Mouse (Mus musculus): Measurements from ENCODE around the gene Bax. TPM values are rescaled to one million over a fixed set of nuclear protein-coding genes. Genes with fewer than 3 reads are reported as not detected.

The Bax gene
- total and polyA plus RNA-seq, 3 experiments, result 105 to 778 (median 205) TPM

GRCm38 (mm10) chr7:45476453-45476852, 9.8 kb upstream of the Bax start:
- Histone ChIP-seq H3K4me1 (ENCODE audit: control insufficient read depth in 1 of 2, insufficient read depth in 2 of 2, low read length in 2 of 2) (peaks cover 5 to 18% of the 10 kb centered on the region in 2 experiments; a peak in 3 of 4 replicates), H3K9me3 (replicated peaks; ENCODE audit: insufficient read depth, low read length) (no peaks in the 10 kb centered on the region), H3K36me3 (ENCODE audit: control insufficient read depth in 1 of 2, insufficient read depth in 2 of 2, low read length in 2 of 2) (peaks cover 0 to 9% of the 10 kb centered on the region in 2 experiments; a peak in 2 of 4 replicates), H3K27ac (ENCODE audit: control insufficient read depth, low read depth, low read length) (no peak overlapping the region), H3K9ac (ENCODE audit: control insufficient read depth, low read depth, low read length, poor library complexity, severe bottlenecking) (no peak overlapping the region), H3K79me2 (ENCODE audit: control insufficient read depth, insufficient read depth, low read length, poor library complexity) (peaks cover 3% of the 10 kb centered on the region; the same call in 1 of the 2 replicates), H3K4me3 (ENCODE audit: control insufficient read depth in 1 of 2, insufficient read depth in 1 of 2, low read depth in 2 of 2, low read length in 2 of 2) (no peak overlapping the region), H3K27me3 (ENCODE audit: control insufficient read depth in 1 of 2, insufficient read depth in 2 of 2, low read length in 2 of 2) (no peaks in the 10 kb centered on the region)
- no peak for DNase-seq (ENCODE audit: low read depth, low spot score)
- peak; percentile 95 for TF ChIP-seq TBP (IDR thresholded peaks at IDR 0.05; ENCODE audit: low read depth, low read length)
- TF ChIP-seq POLR2A (IDR thresholded peaks at IDR 0.05; ENCODE audit: control insufficient read depth in 1 of 2, insufficient read depth in 1 of 2, low read depth in 1 of 2, low read length in 2 of 2, poor library complexity in 1 of 2), result no peak

- Histone ChIP-seq H3K4me1 (ENCODE audit: control insufficient read depth in 1 of 2, insufficient read depth in 2 of 2, low read length in 2 of 2) (peaks cover 5 to 25% of the 10 kb centered on the region in 2 experiments; a peak in 3 of 4 replicates), H3K27ac (ENCODE audit: control insufficient read depth, low read depth, low read length) (peak overlapping the region; percentile 67), H3K79me2 (ENCODE audit: control insufficient read depth, insufficient read depth, low read length, poor library complexity) (peaks cover 3% of the 10 kb centered on the region; the same call in 1 of the 2 replicates), H3K9ac (ENCODE audit: control insufficient read depth, low read depth, low read length, poor library complexity, severe bottlenecking) (peak overlapping the region; percentile 72), H3K36me3 (ENCODE audit: control insufficient read depth in 1 of 2, insufficient read depth in 2 of 2, low read length in 2 of 2) (peaks cover 0 to 13% of the 10 kb centered on the region in 2 experiments; a peak in 2 of 4 replicates), H3K9me3 (replicated peaks; ENCODE audit: insufficient read depth, low read length) (no peaks in the 10 kb centered on the region), H3K4me3 (ENCODE audit: control insufficient read depth in 1 of 2, insufficient read depth in 1 of 2, low read depth in 2 of 2, low read length in 2 of 2) (peak overlapping the region; percentile 70 to 76), H3K27me3 (ENCODE audit: control insufficient read depth in 1 of 2, insufficient read depth in 2 of 2, low read length in 2 of 2) (no peaks in the 10 kb centered on the region)
- peak; percentile 91 for DNase-seq (ENCODE audit: low read depth, low spot score)
- no peak for TF ChIP-seq UBTF (IDR thresholded peaks at IDR 0.05; ENCODE audit: borderline replicate concordance, insufficient read depth, low read depth, low read length)
- TF ChIP-seq ZKSCAN1 (IDR thresholded peaks at IDR 0.05; ENCODE audit: low read depth, low read length), result no peak
- no peak for TF ChIP-seq TAL1 (IDR thresholded peaks at IDR 0.05; ENCODE audit: low read length)
- peak; percentile 89 for TF ChIP-seq POLR2AphosphoS2 (IDR thresholded peaks at IDR 0.05; ENCODE audit: low read length)
- TF ChIP-seq ZC3H11A (IDR thresholded peaks at IDR 0.05; ENCODE audit: low read depth, low read length), result no peak
- no peak for TF ChIP-seq SMC3 (IDR thresholded peaks at IDR 0.05; ENCODE audit: low read depth, low read length)
- no peak for TF ChIP-seq USF2 (IDR thresholded peaks at IDR 0.05; ENCODE audit: borderline replicate concordance in 1 of 2, insufficient read depth in 1 of 2, low read depth in 1 of 2, low read length in 2 of 2)
- no peak for TF ChIP-seq BHLHE40 (IDR thresholded peaks at IDR 0.05; ENCODE audit: borderline replicate concordance, low read depth, low read length)
- TF ChIP-seq MEF2A (IDR thresholded peaks at IDR 0.05; ENCODE audit: extremely low read depth, insufficient replicate concordance, low read depth, low read length, poor library complexity, severe bottlenecking), result no peak
- TF ChIP-seq CTCF (IDR thresholded peaks at IDR 0.05 in 2 of 3, conservative IDR thresholded peaks at IDR 0.05 in 1 of 3; ENCODE audit: control insufficient read depth in 1 of 3, insufficient read depth in 1 of 3, low read depth in 2 of 3, low read length in 3 of 3, poor library complexity in 1 of 3, severe bottlenecking in 1 of 3), result no peak
- no peak; the same call in 1 of the 2 replicates for TF ChIP-seq ZMIZ1 (IDR thresholded peaks at IDR 0.05; ENCODE audit: low read depth, low read length)
- TF ChIP-seq HCFC1 (IDR thresholded peaks at IDR 0.05; ENCODE audit: low read depth, low read length), result peak; percentile 97
- peak; percentile 77 for TF ChIP-seq KAT2A (conservative IDR thresholded peaks at IDR 0.05; ENCODE audit: low read depth, low read length)
- TF ChIP-seq MAZ (IDR thresholded peaks at IDR 0.05; ENCODE audit: low read depth, low read length), result no peak
- TF ChIP-seq ELF1 (IDR thresholded peaks at IDR 0.05; ENCODE audit: low read depth, low read length), result no peak; the same call in 1 of the 2 replicates
- peak; percentile 73 for TF ChIP-seq MXI1 (IDR thresholded peaks at IDR 0.05; ENCODE audit: low read depth, low read length)
- TF ChIP-seq MAFK (IDR thresholded peaks at IDR 0.05; ENCODE audit: borderline replicate concordance, low read depth, low read length), result no peak
- TF ChIP-seq GATA1 (IDR thresholded peaks at IDR 0.05; ENCODE audit: low read depth, low read length), result no peak; the same call in 1 of the 2 replicates
- no peak for TF ChIP-seq RCOR1 (IDR thresholded peaks at IDR 0.05; ENCODE audit: low read depth, low read length)
- peak; percentile 89 for TF ChIP-seq TBP (IDR thresholded peaks at IDR 0.05; ENCODE audit: low read depth, low read length)
- no peak for TF ChIP-seq E2F4 (IDR thresholded peaks at IDR 0.05; ENCODE audit: borderline replicate concordance, low read depth, low read length)
- TF ChIP-seq JUND (IDR thresholded peaks at IDR 0.05; ENCODE audit: low read depth, low read length), result no peak
- TF ChIP-seq EP300 (IDR thresholded peaks at IDR 0.05; ENCODE audit: low read depth in 1 of 2, low read length in 2 of 2), result 0 out of 4 replicates have a peak, but pooled peaks of 1 of the 2 experiments have one; percentile 8
- peak; percentile 80 for TF ChIP-seq NELFE (IDR thresholded peaks at IDR 0.05; ENCODE audit: low read depth, low read length)
- no peak for TF ChIP-seq MYB (IDR thresholded peaks at IDR 0.05; ENCODE audit: low read depth, low read length)
- peak; percentile 38; the same call in 1 of the 2 replicates for TF ChIP-seq USF1 (IDR thresholded peaks at IDR 0.05; ENCODE audit: low read depth, low read length)
- no peak; the same call in 1 of the 2 replicates for TF ChIP-seq ETS1 (IDR thresholded peaks at IDR 0.05; ENCODE audit: low read depth, low read length)
- peak; percentile 59 to 88; a peak in 3 of 4 replicates for TF ChIP-seq POLR2A (IDR thresholded peaks at IDR 0.05; ENCODE audit: control insufficient read depth in 1 of 2, insufficient read depth in 1 of 2, low read depth in 1 of 2, low read length in 2 of 2, poor library complexity in 1 of 2)
- no peak for TF ChIP-seq CHD2 (IDR thresholded peaks at IDR 0.05; ENCODE audit: low read length)
Measured at GRCm38 (mm10) chr7:45475291-45475969, 8.7 kb upstream of the Bax start.
